Mouse (Mus musculus) CD4-positive, CD25-positive, alpha-beta regulatory T cell, adult 2 months (primary cell): Measurements from ENCODE around the gene Sos1.

ENCODE experiments used
- DNase-seq: peaks from one replicate; pipeline ENCODE4 v3.0.0-alpha.2; 2012; ENCODE audit warnings: low read depth, low spot score

The Sos1 gene

GRCm38 (mm10) chr17:80480031-80480854 lies at the start of gene Sos1:
Gene Sos1 (minus strand): TSS chr17:80480453.
- peak; percentile 96 for DNase-seq

GRCm38 (mm10) chr17:80523231-80523630 lies 43.0 kb upstream of the Sos1 start:
- DNase-seq: no peak

- no peak for DNase-seq
These were observed 41.9 kb upstream of the Sos1 start for GRCm38 (mm10) chr17:80522229-80522556.

GRCm38 (mm10) chr17:80521521-80522228 lies 41.4 kb upstream of the Sos1 start:
- DNase-seq: peak; percentile 34

- DNase-seq: peak; percentile 20
These were observed 40.3 kb upstream of the Sos1 start for GRCm38 (mm10) chr17:80520537-80520936.

DNA sequence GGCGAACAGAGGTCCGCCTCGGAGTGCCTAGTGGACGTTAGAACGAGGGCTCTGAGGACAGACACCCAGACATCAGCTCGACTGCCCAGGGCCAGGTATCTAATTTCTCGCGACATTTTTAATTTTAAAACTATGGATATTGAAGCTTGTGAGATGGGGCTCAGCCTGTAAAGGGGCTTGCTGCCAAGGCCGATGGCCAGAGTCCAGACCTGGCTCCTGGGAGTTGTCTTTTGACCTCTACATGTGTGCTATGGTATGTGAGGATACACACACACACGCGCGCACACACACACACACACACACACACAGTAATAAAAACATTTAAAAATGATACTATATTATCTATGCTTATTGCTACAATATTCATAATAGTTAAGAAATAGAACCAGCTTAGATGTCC lies 38.6 kb upstream of the Sos1 start:
- no peak for DNase-seq

GRCm38 (mm10) chr17:80517244-80517643 lies 37.0 kb upstream of the Sos1 start:
- no peak for DNase-seq

DNA sequence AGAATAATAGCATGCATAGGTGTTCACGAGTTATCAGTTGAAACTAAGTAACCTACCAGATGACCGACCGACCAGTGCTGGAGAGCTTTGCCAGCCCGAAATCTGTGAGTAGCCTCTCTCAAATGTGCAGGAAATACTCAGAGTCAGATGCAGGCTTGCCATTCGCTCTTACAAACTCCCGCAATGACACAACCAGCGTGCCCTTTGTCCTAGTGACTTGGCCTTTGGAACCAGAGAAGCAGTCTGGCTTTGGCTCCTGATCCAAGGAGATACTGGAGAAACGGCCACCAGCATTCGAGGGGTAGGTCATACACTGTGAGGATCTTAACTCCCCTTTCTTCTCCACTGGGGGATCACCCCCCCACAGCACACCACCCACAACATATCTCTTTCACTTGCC lies 35.7 kb upstream of the Sos1 start:
- no peak for DNase-seq

DNA sequence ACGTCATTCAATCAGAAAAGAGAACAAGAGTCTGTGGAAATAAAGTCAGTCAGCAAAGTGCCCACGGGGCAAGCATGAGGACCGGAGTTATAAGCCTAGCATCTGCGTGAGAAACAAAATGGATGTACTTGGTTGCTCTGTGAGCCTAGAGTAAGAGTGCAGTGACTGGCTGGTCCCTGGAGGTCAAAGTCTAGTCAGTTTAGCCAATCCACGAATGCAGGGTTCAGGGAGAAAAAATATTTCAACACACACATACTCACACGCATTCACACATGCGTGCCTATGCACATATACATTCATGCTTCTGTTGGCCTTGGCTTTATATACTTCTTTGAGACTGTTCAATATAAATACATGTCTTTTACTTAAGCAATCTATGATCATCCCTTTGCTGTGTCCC lies 35.3 kb upstream of the Sos1 start:
- DNase-seq: no peak

DNA sequence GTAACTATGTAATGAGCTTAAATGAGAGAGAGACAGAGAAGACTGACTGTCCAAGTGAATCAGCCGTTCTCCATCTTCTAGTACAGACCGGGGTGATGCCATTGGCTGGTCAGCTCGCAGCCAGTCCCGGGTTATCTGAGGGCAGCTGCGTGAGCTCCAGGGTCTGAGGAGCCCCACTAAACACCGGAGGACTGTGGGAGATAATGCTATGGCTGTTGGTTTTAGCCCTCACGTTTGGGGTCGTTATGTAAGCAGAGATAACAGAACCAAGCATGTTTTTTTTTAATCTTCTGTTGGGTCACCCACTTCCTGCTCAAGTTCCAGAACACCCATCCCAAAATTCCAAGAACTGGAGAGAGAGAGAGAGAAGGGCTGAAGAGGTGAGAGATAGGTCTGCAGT lies 33.5 kb upstream of the Sos1 start:
- no peak for DNase-seq

DNA sequence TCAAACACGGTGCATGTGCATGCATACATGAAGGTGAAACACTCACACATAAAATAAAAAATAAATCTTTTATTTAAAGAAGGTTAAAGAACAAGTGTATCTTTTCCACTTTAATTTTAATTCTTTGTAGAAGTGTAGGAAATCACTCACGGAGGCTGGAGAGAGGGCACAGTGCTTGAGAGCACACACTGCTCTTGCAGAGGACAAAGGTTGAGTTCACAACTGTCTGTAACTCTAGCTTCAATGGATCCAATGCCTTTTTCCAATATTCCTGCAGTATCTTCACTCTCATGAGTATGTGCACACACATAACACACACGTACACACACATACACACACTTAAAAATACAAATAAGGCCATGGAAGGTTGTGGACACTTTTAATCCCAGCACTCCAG lies 30.2 kb upstream of the Sos1 start:
- no peak for DNase-seq

- DNase-seq: no peak
These were observed 29.5 kb upstream of the Sos1 start for GRCm38 (mm10) chr17:80509494-80510458.

DNA sequence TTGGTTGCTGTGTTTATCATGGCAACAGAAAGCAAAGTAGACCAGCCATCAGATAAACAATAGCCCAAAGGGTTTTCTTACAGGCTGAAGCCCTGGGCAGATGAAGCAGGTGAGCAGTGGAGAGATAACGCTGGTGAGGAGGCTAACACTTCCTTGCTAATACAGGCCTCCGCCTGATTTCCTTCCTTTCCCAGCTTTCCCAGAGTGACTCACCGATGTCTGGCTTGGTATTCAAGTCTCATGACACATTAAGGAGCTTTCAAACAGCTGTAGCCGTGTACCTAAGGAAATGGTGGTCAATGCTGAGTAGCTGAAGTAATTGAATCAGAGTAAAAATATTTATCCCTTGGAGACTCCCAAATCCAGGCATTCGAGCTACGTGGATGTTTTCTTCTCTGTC lies 25.5 kb upstream of the Sos1 start:
- DNase-seq: no peak

GRCm38 (mm10) chr17:80505342-80505741 lies 25.1 kb upstream of the Sos1 start:
- no peak for DNase-seq

DNA sequence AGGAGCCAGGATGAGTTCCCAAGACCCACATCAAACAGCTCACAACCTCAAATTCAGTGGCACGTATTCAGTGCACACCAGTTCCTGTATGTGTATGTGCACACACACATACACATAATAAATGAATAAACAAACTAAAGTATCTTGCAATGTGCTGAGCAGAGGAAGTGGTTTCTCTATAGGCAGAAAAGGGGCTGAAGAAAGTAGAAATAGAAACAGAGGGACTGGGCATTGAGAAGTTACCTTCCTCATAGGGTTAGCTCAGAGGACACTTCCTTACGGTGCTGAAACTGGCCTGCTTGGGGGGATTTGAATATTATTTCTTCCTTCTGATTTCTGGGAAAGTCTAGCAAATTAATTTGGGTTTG lies 21.5 kb upstream of the Sos1 start:
- peak; percentile 28 for DNase-seq

- peak; percentile 15 for DNase-seq
These were observed 21.0 kb upstream of the Sos1 start for GRCm38 (mm10) chr17:80501037-80501804.

DNA sequence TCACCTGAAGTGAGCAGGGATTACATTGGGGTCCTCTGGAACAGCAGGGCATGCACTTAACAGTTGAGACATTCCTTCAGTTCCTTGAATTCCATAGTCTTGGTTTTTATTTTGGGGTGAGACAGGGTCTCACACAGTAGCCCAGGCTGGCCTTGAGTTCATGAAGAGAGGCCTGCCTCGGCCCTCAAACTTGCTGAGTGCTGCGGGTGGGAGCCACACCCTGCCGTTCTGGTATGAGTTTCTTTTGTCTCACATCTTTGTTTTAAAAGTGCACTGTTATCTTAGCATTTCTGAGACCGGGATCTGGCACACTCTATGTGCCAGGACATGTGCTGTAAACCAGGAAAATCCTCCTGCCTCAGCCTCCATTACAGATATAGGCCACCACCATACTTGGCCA lies 19.8 kb upstream of the Sos1 start:
- no peak for DNase-seq

GRCm38 (mm10) chr17:80498600-80499268 lies 18.5 kb upstream of the Sos1 start:
- DNase-seq: no peak

GRCm38 (mm10) chr17:80497183-80497601 lies 16.9 kb upstream of the Sos1 start:
- no peak for DNase-seq

DNA sequence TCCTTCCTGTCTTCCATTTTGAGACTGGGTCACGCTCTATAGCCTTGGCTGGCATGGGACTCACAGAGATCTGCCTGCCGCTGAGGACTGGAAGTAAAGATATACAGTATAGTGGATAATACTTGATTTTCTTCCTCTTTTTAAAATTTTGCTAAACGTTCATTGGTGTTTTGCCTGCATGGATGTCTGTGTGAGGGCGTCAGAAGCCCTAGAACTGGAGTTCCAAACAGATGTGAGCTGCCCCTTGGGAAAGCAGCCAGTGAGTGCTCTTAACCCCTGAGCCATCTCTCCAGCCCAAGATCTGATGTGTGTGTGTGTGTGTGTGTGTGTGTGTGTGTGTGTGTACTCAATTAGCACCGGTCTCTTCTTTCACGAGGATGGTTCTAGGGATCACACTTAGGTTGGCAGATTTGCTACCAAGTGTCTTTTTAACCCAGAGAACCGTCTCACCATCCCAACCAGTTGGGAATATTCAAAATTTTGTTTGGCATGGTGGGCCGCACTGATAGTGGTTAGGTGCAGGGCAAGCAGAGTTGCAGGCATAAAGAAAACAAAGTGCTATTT lies 16.4 kb upstream of the Sos1 start:
- no peak for DNase-seq
